Mouse (Mus musculus) urinary bladder, adult 2 months (tissue): ENCODE measurements around the gene Slc4a1. TPM values are rescaled to one million over a fixed set of nuclear protein-coding genes. Genes with fewer than 3 reads are reported as not detected.

Experiments used
- DNase-seq: peaks from one replicate; pipeline ENCODE4 v3.0.0; 2022; ENCODE audit warnings: low spot score
- polyA plus RNA-seq: library from polyadenylated mRNA; depleted of rRNA; stranded (reverse); fragments of >200 nt; gene quantifications from 2 replicates; pipeline ENCODE4 v1.2.3, GENCODE M21; 2012; rRNA removed

The Slc4a1 gene
- polyA plus RNA-seq, 1 experiment = not detected

DNA sequence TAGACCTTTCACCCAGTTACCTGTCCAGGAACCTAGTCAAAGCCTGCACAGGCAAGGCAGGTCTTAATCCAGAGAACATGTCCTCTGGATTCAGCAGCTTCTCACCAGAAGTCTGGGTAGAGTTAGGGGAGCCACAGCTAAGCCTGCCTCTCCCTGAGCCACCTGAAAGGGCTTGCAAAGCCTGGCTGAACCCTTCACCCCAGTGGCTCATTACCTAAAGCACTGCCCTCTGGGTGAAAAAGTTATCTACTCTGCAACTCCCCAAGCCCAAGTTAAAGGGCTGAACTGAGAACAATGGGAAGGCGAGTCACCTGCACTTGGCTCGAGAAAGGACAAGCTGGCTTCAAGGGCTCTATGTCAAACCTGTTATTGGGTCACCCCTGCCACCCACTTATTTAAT is 61.9 kb downstream of the Slc4a1 start:
- no peak for DNase-seq

DNA sequence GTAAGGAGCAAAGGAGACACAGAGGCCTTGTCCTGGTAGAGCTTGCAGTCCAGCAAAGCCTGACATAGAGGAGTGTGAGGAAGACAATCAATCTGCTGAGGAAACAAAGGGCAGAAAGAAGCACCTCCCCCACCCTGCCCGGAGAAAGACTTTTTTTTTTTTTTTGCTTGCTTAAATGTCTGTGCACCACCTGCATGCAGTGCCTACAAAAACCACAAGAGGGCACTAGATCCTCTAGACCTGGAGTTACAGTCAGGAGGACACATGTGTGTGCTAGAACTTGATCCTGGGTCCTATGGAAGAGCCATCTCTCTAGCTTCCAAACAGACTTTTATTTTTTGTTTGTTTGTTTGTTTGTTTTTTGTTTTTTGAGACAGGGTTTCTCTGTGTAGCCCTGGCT is 66.2 kb downstream of the Slc4a1 start:
- DNase-seq = no peak

Other genes with a start within 250 kb of the Slc4a1 start
- gene Nags, start 220.7 kb downstream of the Slc4a1 start, polyA plus RNA-seq = 0.07 and 0.15 TPM in 2 replicates
- 15.0 and 17.4 TPM in 2 replicates for gene Tmem101, start 209.8 kb downstream of the Slc4a1 start, polyA plus RNA-seq
- 29.9 and 32.4 TPM in 2 replicates for gene Lsm12, start 180.9 kb downstream of the Slc4a1 start, polyA plus RNA-seq
- gene G6pc3, start 176.6 kb downstream of the Slc4a1 start, polyA plus RNA-seq = 73.3 and 80.1 TPM in 2 replicates
- 58.1 and 75.4 TPM in 2 replicates for gene Hdac5, start 136.0 kb downstream of the Slc4a1 start, polyA plus RNA-seq
- gene BC030867, start 117.3 kb downstream of the Slc4a1 start, polyA plus RNA-seq = 0.41 TPM in 2 replicates
- 0.63 and 0.65 TPM in 2 replicates for gene Asb16, start 97.5 kb downstream of the Slc4a1 start, polyA plus RNA-seq
- gene Tmub2, start 81.3 kb downstream of the Slc4a1 start, polyA plus RNA-seq = 50.8 and 57.6 TPM in 2 replicates
- gene Atxn7l3, start 69.6 kb downstream of the Slc4a1 start, polyA plus RNA-seq = 36.5 and 38.6 TPM in 2 replicates
- gene Ubtf, start 46.5 kb downstream of the Slc4a1 start, polyA plus RNA-seq = 45.7 and 61.5 TPM in 2 replicates
- 1.4 and 2.9 TPM in 2 replicates for gene Rundc3a, start 27.2 kb upstream of the Slc4a1 start, polyA plus RNA-seq
- gene Slc25a39, start 41.7 kb upstream of the Slc4a1 start, polyA plus RNA-seq = 80.3 and 88.2 TPM in 2 replicates
- 190 and 251 TPM in 2 replicates for gene Grn, start 64.1 kb upstream of the Slc4a1 start, polyA plus RNA-seq
- 6.9 and 10.4 TPM in 2 replicates for gene Fam171a2, start 81.5 kb upstream of the Slc4a1 start, polyA plus RNA-seq
- 5.7 and 7.2 TPM in 2 replicates for gene Itga2b, start 103.9 kb upstream of the Slc4a1 start, polyA plus RNA-seq
- 17.5 and 23.9 TPM in 2 replicates for gene Gpatch8, start 190.2 kb upstream of the Slc4a1 start, polyA plus RNA-seq
- gene Gm11627, start 213.3 kb upstream of the Slc4a1 start, polyA plus RNA-seq = 53.0 and 56.5 TPM in 2 replicates
- gene Fzd2, start 238.2 kb upstream of the Slc4a1 start, polyA plus RNA-seq = 53.7 and 54.9 TPM in 2 replicates